Mouse (Mus musculus) ES-CJ7 (cell line): ENCODE data around the gene Mr1.

Experiments
- DNase-seq: peaks from one replicate; pipeline ENCODE4 v3.0.0; 2011; ENCODE audit warnings: low read depth, low spot score

Mr1 gene

DNA sequence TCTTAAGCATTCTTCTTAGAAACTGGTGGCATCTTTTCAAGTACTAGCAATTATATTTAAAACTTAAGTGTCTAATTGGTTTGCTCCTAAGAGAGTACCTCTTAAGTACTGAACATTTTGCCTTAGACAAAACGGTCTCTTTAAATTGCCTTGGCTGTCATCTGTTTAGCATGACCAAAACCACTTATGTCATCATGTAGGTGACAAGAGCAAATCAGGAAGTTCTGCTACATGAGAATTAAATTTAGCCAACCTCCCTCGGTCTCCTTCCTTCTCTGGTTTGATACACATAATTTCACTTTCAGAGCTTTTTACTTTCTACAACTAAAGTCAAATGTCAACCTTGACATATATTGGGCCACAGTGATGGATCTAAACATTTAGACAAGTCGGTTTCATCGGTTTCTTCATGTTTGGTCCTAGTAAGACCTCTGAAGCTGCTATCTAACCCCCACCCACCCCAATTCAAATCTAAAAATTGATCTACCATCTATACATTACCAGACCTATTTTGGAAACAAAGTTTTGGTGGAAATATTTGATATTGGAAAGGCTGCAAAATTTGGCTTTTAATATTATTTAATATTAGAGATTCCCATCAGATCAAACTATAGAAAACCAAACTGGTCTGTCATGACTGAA lies 49.9 kb downstream of the Mr1 start:
- no peak for DNase-seq

- no peak for DNase-seq
Observed at GRCm38 (mm10) chr1:155093971-155094707, 52.5 kb downstream of the Mr1 start.

GRCm38 (mm10) chr1:155093145-155093791 lies 53.3 kb downstream of the Mr1 start:
- DNase-seq, result no peak

GRCm38 (mm10) chr1:155091842-155092800 lies 54.5 kb downstream of the Mr1 start:
- DNase-seq, result no peak

DNA sequence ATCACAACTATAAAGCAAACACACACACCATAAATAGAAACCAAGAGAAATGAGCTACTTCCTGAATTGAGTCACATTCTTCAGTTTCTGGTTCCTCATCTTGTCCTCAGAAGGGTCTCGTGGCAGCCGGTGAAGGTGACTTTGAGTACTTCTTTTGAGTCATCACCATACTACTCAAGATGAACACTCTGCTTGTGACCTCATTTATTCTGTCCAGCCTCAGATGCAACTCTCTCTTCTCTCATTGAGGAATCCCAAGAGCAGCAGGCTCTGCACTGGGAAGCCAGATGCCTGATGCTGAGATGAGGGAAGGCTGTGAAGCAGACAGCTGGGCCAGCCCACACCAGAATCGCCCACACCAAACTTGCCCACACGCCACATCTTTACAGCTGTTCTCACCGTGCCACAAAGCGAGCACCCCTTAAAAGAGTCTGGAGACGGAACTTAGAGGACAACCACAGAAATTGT lies 55.2 kb downstream of the Mr1 start:
- DNase-seq, result no peak

DNA sequence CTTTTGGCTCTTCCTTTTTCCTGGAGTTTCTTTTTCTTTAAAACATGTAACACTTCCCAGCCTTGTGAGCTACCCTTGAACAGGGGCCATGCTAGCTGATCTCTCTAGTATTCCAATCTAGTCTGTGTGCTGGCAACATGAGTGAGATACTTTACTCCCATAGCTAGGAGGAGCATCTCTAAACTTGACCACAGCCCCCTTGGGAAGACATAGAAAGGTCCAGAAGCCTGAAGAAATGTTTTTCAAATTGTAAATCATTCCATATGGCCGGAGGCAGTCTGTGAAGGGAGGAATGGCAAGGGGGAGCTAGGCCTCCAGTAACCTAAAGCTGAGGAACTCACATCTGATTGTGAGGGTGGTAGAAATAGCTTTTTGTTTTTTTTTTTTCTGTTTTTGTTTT lies 55.9 kb downstream of the Mr1 start:
- DNase-seq, result no peak

DNA sequence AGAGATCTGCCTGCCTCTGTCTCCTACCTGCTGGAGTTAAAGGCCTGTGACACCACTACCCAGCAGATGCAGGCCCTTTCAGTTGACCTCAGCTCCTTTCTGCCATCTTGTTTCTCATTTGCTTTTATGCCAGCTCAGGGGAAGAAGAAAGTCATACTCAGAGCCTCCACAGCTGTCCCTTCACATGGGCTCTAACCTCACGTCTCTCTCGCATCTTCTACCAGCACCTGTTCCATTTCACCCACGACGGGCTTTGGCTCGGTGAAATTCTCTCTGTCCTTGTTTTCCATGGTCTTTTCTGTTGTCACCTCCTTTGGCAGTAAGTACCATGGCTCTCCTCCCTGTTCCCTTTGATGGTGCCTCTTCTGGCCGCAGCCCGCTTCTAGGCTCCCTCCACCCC lies 56.3 kb downstream of the Mr1 start:
- no peak for DNase-seq

DNA sequence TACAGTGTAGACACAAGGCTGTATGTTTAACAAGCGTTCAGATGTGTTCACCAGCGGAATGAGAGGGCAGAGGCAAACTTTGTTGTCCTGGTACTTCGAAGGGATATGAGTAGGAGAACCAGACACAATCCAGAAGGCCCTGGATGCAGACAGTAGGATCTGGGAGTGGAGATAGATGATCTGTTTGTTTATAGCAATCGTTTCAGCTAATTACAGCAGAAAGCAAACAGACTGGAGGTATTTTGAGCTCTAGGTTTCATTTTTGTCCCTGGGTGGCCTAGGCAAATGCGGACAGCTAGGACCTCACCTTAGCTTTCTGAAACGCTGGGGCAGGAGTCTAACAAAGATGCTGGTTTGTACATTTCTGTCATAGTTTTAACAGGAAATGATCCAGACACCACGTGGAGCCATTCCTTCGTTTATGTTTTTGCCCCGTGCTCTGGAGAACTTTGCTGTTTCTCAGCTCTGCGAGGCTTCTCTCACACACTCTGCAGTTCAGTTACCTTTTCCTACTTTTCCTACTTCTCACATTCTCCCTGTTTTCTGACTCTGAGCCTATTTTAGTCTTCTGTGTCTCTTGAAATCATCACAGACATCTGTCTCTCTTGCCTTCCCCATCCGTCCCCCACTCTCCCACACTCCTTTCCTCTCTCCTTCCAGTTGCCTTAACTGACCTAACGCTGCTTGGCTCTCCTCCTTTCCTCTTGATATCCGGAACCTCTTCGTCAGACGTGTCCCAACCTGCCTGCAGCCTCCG lies 57.6 kb downstream of the Mr1 start:
- no peak for DNase-seq

- DNase-seq, result no peak
Observed at GRCm38 (mm10) chr1:155088046-155088445, 58.6 kb downstream of the Mr1 start.

DNA sequence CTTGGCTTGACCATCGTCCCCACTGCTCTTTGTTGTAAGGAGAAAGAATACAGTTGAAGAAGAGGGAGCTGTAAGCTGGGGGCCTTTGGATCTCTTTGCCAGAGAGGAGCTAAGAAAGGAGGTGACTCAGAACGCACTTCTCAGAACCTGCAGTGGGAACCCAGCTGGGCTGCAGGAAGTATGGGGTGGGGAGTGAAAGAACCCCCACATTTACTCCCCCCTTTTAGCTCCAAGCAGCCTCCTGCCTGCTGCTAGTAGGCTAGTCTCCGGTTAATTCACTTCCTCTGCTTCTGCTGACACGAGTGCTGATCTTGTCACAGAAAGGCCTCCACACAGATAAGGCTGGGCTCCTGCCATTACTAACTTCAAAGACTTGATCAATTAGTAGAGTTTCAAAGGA lies 59.7 kb downstream of the Mr1 start:
- DNase-seq, result no peak

GRCm38 (mm10) chr1:155086416-155086815 lies 60.2 kb downstream of the Mr1 start:
- DNase-seq, result peak; percentile 77

DNA sequence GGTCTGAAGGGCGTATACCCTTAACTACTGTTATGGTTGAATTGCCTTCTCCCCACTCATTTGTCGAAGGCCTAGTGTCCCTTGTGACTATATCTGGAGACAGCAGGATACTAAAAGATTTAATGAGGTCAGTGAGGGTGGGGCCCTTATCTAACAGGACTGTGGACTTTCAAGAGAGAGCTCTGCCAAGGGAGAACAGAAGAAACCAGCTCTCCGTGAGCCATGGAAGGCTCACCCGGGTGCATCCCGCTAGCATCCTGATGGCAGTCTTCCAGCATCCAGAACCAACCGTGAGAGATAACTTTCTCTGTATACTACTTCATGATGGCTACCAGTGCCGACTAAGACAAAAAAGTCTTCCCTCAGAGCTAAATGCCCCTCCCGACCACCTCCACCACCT lies 61.8 kb downstream of the Mr1 start:
- DNase-seq, result no peak

DNA sequence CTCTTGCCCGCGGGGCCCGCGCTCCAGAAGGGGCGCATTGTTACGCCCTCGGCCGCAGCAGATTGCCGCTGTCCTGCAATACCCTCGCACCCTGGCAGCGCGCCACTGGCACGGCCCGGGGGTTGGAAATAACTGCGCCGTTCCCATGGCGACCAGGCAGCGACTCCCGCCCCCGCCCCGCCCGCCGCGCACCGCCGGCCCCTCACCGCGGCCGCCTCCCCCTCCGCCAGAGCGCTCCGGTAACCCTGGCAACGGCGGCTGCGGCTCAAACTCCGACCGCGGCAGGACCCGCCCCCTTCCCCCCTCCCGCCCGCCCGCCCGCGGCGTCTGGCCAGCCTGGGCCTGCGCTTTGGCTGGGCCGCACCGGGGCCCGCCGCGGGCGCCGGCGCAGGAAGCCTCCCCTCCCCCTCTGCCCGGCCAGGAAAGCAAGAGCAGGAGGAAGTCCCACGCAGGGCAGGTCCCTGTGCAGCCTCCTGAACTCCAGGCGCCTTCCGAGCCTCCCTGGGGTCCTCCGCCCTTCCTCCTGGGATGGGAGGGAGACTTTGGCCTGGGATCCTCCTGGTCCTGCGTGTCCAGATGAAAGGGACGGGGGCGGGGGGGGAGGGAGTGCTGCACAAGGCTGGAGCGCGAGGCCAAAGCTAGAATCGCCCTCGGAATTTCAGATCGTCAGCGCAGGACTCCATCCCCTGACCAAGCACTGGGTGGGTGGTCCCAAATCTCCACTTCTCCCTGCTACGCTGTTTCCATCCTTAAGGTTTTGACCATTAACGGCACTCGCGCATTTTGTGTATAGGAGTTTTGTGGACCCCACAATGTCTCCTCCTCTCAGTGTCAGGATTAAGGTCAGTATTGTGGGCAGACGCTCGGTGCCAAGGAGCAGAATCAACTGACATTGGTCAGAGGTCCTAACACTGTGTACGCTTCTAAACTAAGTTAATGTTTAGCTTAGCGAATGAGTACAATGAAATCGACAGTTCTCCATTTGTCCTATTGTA lies 63.0 kb downstream of the Mr1 start:
- DNase-seq, result peak; percentile 81

DNA sequence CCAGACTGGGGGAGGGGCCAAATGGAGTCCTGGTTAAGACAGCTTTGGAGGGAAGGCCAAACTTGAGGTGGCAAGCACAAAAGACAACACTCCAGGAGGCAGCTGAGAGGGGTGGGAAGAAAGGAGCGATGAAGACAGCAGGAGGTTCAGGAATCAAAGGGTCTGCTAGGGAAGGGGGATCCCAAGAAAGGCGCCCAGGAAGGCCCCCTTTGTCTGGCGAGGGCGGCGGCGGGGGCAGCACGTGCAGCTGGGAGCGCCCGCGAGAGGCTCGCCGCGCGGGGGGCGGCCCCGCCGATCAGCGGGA lies 63.7 kb downstream of the Mr1 start:
- DNase-seq, result peak; percentile 84

DNA sequence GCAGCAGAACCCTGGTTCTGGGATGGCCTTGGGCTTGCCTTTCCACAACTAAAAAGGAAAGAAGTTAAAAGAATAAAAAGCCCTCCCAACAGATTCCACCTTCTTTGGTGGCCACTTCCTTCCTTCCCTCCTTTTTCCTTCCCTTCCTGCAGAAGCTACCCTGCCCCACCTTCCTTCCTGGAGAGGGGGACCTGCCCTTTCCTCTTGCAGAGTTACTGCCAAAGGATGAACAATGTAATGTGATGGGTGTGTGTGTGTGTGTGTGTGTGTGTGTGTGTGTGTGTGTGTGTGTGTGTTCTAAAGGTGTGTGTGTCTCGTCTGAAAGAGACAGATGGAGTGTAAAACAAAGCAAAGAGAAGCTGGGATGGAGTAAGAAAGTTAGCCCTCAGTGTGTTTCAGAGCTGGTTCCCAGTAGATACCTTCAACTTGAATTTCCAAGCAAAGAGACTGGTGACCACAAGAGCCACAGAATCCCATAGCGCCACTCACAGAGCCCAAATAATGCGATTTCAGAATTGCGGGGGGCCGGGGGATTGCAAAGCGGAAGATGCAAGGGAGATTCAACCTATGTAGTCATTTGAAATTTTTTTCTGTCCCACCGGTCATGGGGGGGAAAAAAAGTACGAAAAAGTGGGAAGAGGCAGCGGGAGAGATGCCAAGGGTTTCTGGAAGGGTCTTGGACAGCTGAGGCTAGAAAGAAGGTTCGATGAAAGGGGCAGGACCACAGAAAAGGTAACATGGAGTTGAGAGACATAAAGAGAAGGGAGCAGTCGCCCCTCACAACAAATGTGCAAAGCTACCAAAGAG lies 64.3 kb downstream of the Mr1 start:
- DNase-seq, result no peak

- DNase-seq, result no peak
Observed at GRCm38 (mm10) chr1:155077675-155078074, 68.9 kb downstream of the Mr1 start.
